Mouse (Mus musculus) retina, adult 2 months (tissue): ENCODE measurements at regions not wholly inside any gene's neighbourhood (a gene's known extent, or its start where the extent isn't known, plus 50 kb on each side); places are given as distances from the start of the nearest gene placed in this dataset.

ENCODE experiments used
- DNase-seq: peaks from one replicate; pipeline ENCODE4 v3.0.0-alpha.2; 2012; ENCODE audit warnings: low read depth, low spot score

GRCm38 (mm10) chr13:119140436-119140835, 288.0 kb upstream of the Paip1 start:
- DNase-seq = no peak

GRCm38 (mm10) chr13:119143351-119143750, 285.1 kb upstream of the Paip1 start:
- DNase-seq = no peak

- DNase-seq = no peak
These were observed 282.7 kb upstream of the Paip1 start for GRCm38 (mm10) chr13:119145713-119146112.

- DNase-seq = no peak
These were observed 280.7 kb upstream of the Paip1 start for GRCm38 (mm10) chr13:119147701-119148100.

GRCm38 (mm10) chr13:119149141-119149540, 279.3 kb upstream of the Paip1 start:
- no peak for DNase-seq

- DNase-seq = no peak
These were observed 277.4 kb upstream of the Paip1 start for GRCm38 (mm10) chr13:119150847-119151548.

GRCm38 (mm10) chr13:119177753-119178152, 250.6 kb upstream of the Paip1 start:
- DNase-seq = no peak

- no peak for DNase-seq
These were observed 250.2 kb upstream of the Paip1 start for GRCm38 (mm10) chr13:119178212-119178611.

GRCm38 (mm10) chr13:119179157-119179920, 249.1 kb upstream of the Paip1 start:
- no peak for DNase-seq

GRCm38 (mm10) chr13:119184322-119184877, 244.0 kb upstream of the Paip1 start:
- DNase-seq = no peak

- no peak for DNase-seq
These were observed 242.7 kb upstream of the Paip1 start for GRCm38 (mm10) chr13:119185567-119186143.

- no peak for DNase-seq
These were observed 196.8 kb upstream of the Paip1 start for GRCm38 (mm10) chr13:119231556-119231955.

GRCm38 (mm10) chr13:119232100-119233029, 196.0 kb upstream of the Paip1 start:
- DNase-seq = no peak

GRCm38 (mm10) chr13:119233030-119233385, 195.4 kb upstream of the Paip1 start:
- no peak for DNase-seq

GRCm38 (mm10) chr13:119233869-119234268, 194.5 kb upstream of the Paip1 start:
- no peak for DNase-seq

GRCm38 (mm10) chr13:119242358-119242757, 186.0 kb upstream of the Paip1 start:
- DNase-seq = no peak

- DNase-seq = no peak
These were observed 181.3 kb upstream of the Paip1 start for GRCm38 (mm10) chr13:119247101-119247500.

- DNase-seq = no peak
These were observed 176.4 kb upstream of the Paip1 start for GRCm38 (mm10) chr13:119252006-119252405.

- DNase-seq = no peak
These were observed 172.1 kb upstream of the Paip1 start for GRCm38 (mm10) chr13:119256350-119256749.

- DNase-seq = no peak
These were observed 169.9 kb upstream of the Paip1 start for GRCm38 (mm10) chr13:119258515-119258914.

- DNase-seq = no peak
These were observed 164.8 kb upstream of the Paip1 start for GRCm38 (mm10) chr13:119263561-119263960.
